Mouse (Mus musculus): ENCODE results near the gene Gm20906. TPM values are rescaled to one million over a fixed set of nuclear protein-coding genes. Genes with fewer than 3 reads are reported as not detected.
"Not testable (repeated sequence)": the region's sequence is repeated elsewhere in the genome, so short reads cannot be mapped to it uniquely, and the experiment has no call there.

The Gm20906 gene
- polyA plus RNA-seq (2015; fragmentation: Nextera tagmentation; extraction: Ambion mirVana), result not detected in 2 replicates

- H3K27ac ChIP-seq (replicated peaks); H3K4me3 ChIP-seq (replicated peaks); H3K4me1 ChIP-seq; H3K4me2 ChIP-seq; H3K36me3 ChIP-seq; H3K9me3 ChIP-seq (replicated peaks); ATAC-seq (ENCODE audit: low FRiP score); H3K27me3 ChIP-seq (replicated peaks); H3K9ac ChIP-seq (replicated peaks): not testable (repeated sequence)
- no CpG with 5 or more reads among the region's 6 CpGs for WGBS
Measured at GRCm38 (mm10) chrY:87550666-87551065, at the start of gene Gm20906. Gm20906 (plus strand) TSS chrY:87550966.
